Mouse (Mus musculus) cerebellum, adult (tissue): ENCODE measurements around the gene Slit3.

Experiments
- ATAC-seq: cut with Nextera tagmentation; 2 replicates; pipeline ENCODE4 v1.9.2; 2017; ENCODE audit warnings: mild to moderate bottlenecking, moderate library complexity, mixed read lengths; ENCODE audit not compliant: insufficient number of reproducible peaks, low FRiP score, low TSS enrichment

Gene Slit3

GRCm38 (mm10) chr11:35496874-35497273 lies 375.9 kb downstream of the Slit3 start:
- no peak for ATAC-seq

GRCm38 (mm10) chr11:35497961-35498360 lies 376.9 kb downstream of the Slit3 start:
- ATAC-seq: no peak

- ATAC-seq: no peak
These were observed 381.1 kb downstream of the Slit3 start for GRCm38 (mm10) chr11:35502128-35502527.

- ATAC-seq: no peak
These were observed 383.0 kb downstream of the Slit3 start for GRCm38 (mm10) chr11:35504051-35504450.

GRCm38 (mm10) chr11:35504916-35505315 lies 383.9 kb downstream of the Slit3 start:
- ATAC-seq: no peak

- ATAC-seq: no peak
These were observed 384.3 kb downstream of the Slit3 start for GRCm38 (mm10) chr11:35505316-35505715.

- ATAC-seq: no peak
These were observed 384.8 kb downstream of the Slit3 start for GRCm38 (mm10) chr11:35505817-35506216.

- ATAC-seq: no peak
These were observed 386.9 kb downstream of the Slit3 start for GRCm38 (mm10) chr11:35507781-35508390.

GRCm38 (mm10) chr11:35512686-35513085 lies 391.7 kb downstream of the Slit3 start:
- no peak for ATAC-seq

GRCm38 (mm10) chr11:35513343-35513742 lies 392.3 kb downstream of the Slit3 start:
- ATAC-seq: no peak

GRCm38 (mm10) chr11:35522802-35523452 lies 401.9 kb downstream of the Slit3 start:
- no peak for ATAC-seq

GRCm38 (mm10) chr11:35523773-35524172 lies 402.7 kb downstream of the Slit3 start:
- no peak for ATAC-seq

- no peak for ATAC-seq
These were observed 405.3 kb downstream of the Slit3 start for GRCm38 (mm10) chr11:35526219-35526762.

GRCm38 (mm10) chr11:35527816-35528462 lies 406.9 kb downstream of the Slit3 start:
- no peak for ATAC-seq

GRCm38 (mm10) chr11:35535027-35535426 lies 414.0 kb downstream of the Slit3 start:
- ATAC-seq: no peak

GRCm38 (mm10) chr11:35537128-35538088 lies 416.4 kb downstream of the Slit3 start:
- ATAC-seq: no peak

- ATAC-seq: no peak
These were observed 421.7 kb downstream of the Slit3 start for GRCm38 (mm10) chr11:35542731-35543130.

GRCm38 (mm10) chr11:35544112-35545064 lies 423.4 kb downstream of the Slit3 start:
- peak; percentile 75; the same call in 1 of the 2 replicates for ATAC-seq
